Mouse (Mus musculus) lung, adult 2 months (tissue): ENCODE results near the gene Gcnt2.

Experiments
- CTCF ChIP-seq: fragments of 200-500 bp; IDR thresholded peaks from 2 replicates; pipeline ENCODE4 v1.5.1; 2011; ENCODE audit warnings: mild to moderate bottlenecking, low read length, control low read depth; ENCODE audit not compliant: insufficient read depth
- POLR2A ChIP-seq: fragments of 200-500 bp; IDR thresholded peaks from 2 replicates; pipeline ENCODE4 v1.6.1; 2011; ENCODE audit warnings: low read depth, mild to moderate bottlenecking, control low read depth, low read length, borderline replicate concordance; ENCODE audit errors: extremely low read depth

DNA sequence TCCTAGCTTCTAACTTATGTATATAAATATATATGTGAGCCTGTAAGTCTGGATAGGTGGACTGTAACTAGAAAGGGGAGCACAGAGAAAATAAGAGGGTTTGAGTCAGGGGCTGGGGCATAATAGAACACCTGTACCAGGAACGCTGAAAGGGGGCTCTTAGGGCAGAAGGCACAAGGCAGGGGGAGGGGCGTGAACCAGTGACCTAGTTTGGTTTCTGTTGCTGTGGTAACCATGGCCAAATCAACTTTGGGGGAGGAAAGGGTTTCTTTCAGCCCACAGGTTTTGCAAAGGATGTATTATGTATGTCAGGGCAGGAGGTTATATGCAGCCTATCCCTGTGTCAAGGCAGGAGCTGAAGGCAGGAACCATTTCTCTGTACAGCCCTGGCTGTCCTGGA is 112.3 kb downstream of the Gcnt2 start:
- no peak for TF ChIP-seq CTCF
- no peak for TF ChIP-seq POLR2A
